Mouse (Mus musculus): ENCODE results near the gene Olfr1297.

The Olfr1297 gene

DNA sequence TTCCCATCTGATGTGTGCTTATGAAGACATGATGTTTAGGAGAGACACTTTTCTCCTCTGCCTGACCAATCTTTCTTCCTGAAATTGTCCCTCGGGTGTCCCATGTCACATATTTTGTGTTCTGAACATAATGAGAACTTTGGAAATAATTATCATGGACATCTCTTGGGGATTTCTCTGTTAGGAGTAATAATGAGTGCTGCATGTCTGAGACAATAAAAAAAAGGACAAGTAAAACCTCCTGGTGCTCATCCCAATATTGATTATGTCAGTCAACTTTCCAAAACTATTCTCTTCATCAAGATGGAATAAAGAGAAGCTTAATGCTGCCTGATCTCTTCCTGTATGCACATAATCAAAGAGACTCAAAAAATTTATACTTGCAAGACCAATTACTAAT lies at the start of gene Olfr1297:
TSS of gene Olfr1297 (minus strand) at position 101 of the 400 bp plus-strand sequence.
- DNase-seq (ENCODE audit: low spot score) = no peak

DNA sequence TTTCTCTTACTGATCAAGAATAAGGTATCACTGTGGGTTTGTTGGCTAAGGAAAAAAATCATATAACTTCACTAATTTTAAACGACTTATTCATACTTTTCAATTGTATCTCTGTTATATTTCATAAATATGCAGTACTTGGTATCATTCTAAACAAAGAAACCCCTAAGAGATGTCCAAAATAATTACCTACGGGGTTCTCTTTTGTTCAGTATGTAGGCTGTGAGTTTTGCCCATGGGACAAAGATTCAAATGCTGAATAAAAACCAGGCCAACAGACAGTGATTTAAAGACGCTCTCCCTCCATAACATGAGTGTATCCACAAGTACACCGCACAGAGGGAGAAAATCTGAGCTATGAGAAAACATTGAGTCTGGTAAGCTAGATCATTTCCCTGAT lies 34.8 kb upstream of the Olfr1297 start, which contains the start of gene Olfr1299:
TSS of gene Olfr1299 (plus strand) at position 301 of the 400 bp plus-strand sequence.
- no peak for DNase-seq (ENCODE audit: low spot score)

DNA sequence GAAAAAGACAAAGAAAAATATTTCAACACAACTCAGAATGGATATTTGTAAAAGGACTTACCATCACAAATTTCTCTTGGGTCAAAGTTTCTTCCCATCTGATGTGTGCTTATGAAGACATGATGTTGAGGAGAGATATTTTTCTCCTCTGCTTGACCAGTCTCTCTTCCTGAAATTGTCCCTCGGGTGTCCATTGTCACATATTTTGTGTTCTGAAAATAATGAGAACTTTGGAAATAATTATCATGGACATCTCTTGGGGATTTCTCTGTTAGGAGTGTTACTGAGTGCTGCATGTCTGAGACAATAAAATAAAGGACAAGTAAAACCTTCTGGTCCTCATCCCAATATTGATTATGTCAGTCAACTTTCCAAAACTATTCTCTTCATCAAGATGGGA lies 22.8 kb upstream of the Olfr1297 start, which contains the start of gene Olfr1298:
TSS of gene Olfr1298 (minus strand) at position 101 of the 400 bp plus-strand sequence.
- DNase-seq (ENCODE audit: low spot score) = no peak

DNA sequence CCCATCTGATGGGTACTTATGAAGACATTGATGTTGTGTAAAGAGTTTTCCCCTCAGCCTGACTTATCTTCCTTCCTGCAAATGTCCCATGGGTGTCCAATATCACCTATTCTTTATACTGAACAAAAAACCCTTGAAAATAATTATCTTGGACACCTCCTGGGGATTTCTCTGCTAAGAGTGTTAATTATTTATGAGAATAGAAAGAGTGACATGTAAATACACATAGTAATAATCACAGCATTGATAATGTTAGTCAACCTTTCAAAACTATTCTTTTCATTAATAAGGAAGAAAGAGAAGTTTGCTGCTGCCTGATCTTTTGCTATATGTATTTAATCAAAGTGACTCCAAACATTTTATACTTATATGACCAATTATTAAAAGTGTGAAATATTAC lies 56.7 kb downstream of the Olfr1297 start, which contains the start of gene Olfr1295:
TSS of gene Olfr1295 (minus strand) at position 101 of the 400 bp plus-strand sequence.
- DNase-seq (ENCODE audit: low spot score) = no peak

Measured in layer of hippocampus, adult 9-10 months (tissue).